Mouse (Mus musculus): Measurements from ENCODE around the gene Gp5. TPM values are rescaled to one million over a fixed set of nuclear protein-coding genes. Genes with fewer than 3 reads are reported as not detected.
A peak's percentile ranks its signal among the peaks of the same experiment; 100 is the strongest.
"Not testable (repeated sequence)": the region's sequence is repeated elsewhere in the genome, so short reads cannot be mapped to it uniquely, and the experiment has no call there.

Gene Gp5
- 3.5 and 4.4 TPM in 2 replicates for polyA plus RNA-seq (2015; fragmentation: Nextera tagmentation; extraction: Ambion mirVana)

DNA sequence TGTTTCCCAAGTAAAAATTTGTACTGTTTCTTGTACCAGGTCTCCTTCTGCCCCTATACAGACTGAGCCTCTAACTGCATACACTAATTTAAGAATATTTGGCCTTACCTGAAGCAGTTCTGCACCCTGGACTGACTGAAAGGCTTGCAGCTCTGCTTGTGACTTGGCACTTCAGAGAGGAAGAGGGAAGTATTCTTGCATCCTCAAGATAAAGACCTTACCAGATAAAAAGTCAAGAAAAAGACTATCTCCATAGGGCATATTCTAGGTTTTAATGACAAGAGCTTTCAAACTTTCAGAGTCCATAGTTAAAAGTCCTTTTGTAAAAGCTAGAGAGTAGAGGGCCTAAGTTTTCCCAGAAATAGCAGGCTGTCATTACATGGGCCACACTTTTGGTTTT is at the start of gene Gp5:
Gene Gp5 (minus strand): TSS at position 133 of the 400 bp plus-strand sequence.
- H3K27ac ChIP-seq (ENCODE audit: low read length), result no peak within 1 kb of the TSS
- no peak for ATAC-seq
- H3K9me3 ChIP-seq (ENCODE audit: low read length), result no peaks in the 10 kb centered on the region
- peaks cover 16% of the 10 kb centered on the region; the same call in 1 of the 2 replicates for H3K4me1 ChIP-seq (ENCODE audit: insufficient read depth, low read depth, low read length)
- no peak for TF ChIP-seq CTCF (IDR thresholded peaks at IDR 0.05)
- no peak for TF ChIP-seq EP300 (IDR thresholded peaks at IDR 0.05)
- peaks cover 29% of the 10 kb centered on the region; the same call in 1 of the 2 replicates for H3K27me3 ChIP-seq (replicated peaks; ENCODE audit: insufficient read depth, low read length)
- no peak within 1 kb of the TSS for H3K9ac ChIP-seq (replicated peaks; ENCODE audit: low read depth)
- peak within 1 kb of the TSS; percentile 93 for H3K4me2 ChIP-seq (replicated peaks; ENCODE audit: low read depth, low read length)
- no peaks in the 10 kb centered on the region for H3K36me3 ChIP-seq (ENCODE audit: insufficient read depth, low read length)
- H3K4me3 ChIP-seq (ENCODE audit: low read depth, low read length), result peak within 1 kb of the TSS; percentile 51; the same call in 1 of the 2 replicates
- no peak for DNase-seq (ENCODE audit: low spot score)

DNA sequence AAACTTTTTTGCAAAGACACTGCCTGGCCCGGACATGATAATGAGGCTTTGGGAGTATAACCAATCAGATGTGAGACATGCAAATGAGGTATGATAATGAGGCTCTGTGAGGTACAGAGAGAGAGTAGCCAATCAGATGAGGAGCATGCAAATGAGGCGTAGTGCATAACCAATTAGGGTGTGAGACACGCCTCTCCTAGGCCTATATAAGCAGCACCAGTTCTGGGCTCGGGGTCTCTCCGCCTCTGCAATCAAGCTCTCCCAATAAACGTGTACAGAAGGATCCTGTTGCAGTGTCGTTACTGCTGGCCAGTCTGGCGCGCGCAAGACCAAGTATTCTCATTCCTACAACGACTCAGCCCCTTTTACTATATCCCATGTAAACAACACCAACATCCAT is 42.9 kb upstream of the Gp5 start:
- not testable (repeated sequence) for H3K27me3 ChIP-seq (replicated peaks; ENCODE audit: insufficient read depth, low read length); H3K27ac ChIP-seq (ENCODE audit: low read length); H3K4me1 ChIP-seq (ENCODE audit: insufficient read depth, low read depth, low read length); H3K36me3 ChIP-seq (ENCODE audit: insufficient read depth, low read length); H3K4me2 ChIP-seq (replicated peaks; ENCODE audit: low read depth, low read length); ATAC-seq; H3K9me3 ChIP-seq (ENCODE audit: low read length); H3K9ac ChIP-seq (replicated peaks; ENCODE audit: low read depth); H3K4me3 ChIP-seq (ENCODE audit: low read depth, low read length); DNase-seq (ENCODE audit: low spot score)
- WGBS, result 94% methylated on average over 10 of the region's 11 CpGs

DNA sequence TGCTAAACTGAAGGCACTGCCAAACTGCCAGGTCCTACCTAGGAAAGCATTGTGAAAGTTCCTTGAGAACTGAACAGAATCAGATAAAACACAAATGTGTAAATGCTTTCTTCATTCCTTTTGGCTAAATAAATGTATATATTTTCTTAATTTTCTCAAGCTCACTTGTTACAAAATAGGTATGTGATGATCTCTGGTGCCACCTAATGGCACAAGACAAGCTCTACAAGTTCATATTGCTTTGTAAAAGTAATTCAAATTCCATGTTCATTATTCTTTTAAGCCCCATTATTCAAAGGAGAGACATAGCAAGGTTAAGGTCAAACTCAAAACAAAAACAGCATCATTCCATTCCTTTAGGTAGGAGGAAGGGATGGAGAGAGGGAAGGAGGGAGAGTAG is 3.7 kb upstream of the Gp5 start:
- Histone ChIP-seq H3K4me2 (replicated peaks; ENCODE audit: low read depth, low read length) (no peak overlapping the region), H3K9ac (replicated peaks; ENCODE audit: low read depth) (no peak overlapping the region), H3K9me3 (ENCODE audit: low read length) (no peaks in the 10 kb centered on the region), H3K27ac (ENCODE audit: low read length) (no peak overlapping the region), H3K4me3 (ENCODE audit: low read depth, low read length) (no peak overlapping the region), H3K27me3 (replicated peaks; ENCODE audit: insufficient read depth, low read length) (0 out of 2 replicates have a peak, but pooled peaks cover 8% of the 10 kb centered on the region), H3K36me3 (ENCODE audit: insufficient read depth, low read length) (no peaks in the 10 kb centered on the region), H3K4me1 (ENCODE audit: insufficient read depth, low read depth, low read length) (peaks cover 5% of the 10 kb centered on the region; the same call in 1 of the 2 replicates)
- TF ChIP-seq CTCF (IDR thresholded peaks at IDR 0.05) (peak; percentile 69), EP300 (IDR thresholded peaks at IDR 0.05) (no peak)
- DNase-seq (ENCODE audit: low spot score) (peak; percentile 65), ATAC-seq (no peak)

DNA sequence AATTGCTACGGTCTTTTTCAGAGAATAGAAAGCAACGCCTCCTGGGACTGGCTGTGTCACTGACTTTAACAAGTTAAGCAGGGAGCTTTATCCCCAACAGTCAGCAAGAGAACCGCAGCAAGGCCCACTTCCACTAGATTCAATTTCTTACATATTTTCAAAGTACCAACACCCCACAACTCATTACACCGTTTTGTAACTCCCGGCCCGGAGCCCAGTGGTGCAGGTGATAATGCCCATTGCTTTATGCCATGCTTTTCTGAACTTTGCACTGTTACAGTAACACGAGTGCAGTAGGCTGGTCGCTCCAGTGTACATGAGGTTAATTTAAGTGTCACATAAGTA is 436 bp downstream of the Gp5 start:
- Histone ChIP-seq H3K27me3 (replicated peaks; ENCODE audit: insufficient read depth, low read length) (peaks cover 29% of the 10 kb centered on the region; the same call in 1 of the 2 replicates), H3K4me3 (ENCODE audit: low read depth, low read length) (no peak overlapping the region), H3K9ac (replicated peaks; ENCODE audit: low read depth) (no peak overlapping the region), H3K9me3 (ENCODE audit: low read length) (no peaks in the 10 kb centered on the region), H3K27ac (ENCODE audit: low read length) (no peak overlapping the region), H3K4me2 (replicated peaks; ENCODE audit: low read depth, low read length) (no peak overlapping the region), H3K4me1 (ENCODE audit: insufficient read depth, low read depth, low read length) (peaks cover 16% of the 10 kb centered on the region; the same call in 1 of the 2 replicates), H3K36me3 (ENCODE audit: insufficient read depth, low read length) (no peaks in the 10 kb centered on the region)
- TF ChIP-seq CTCF (IDR thresholded peaks at IDR 0.05) (no peak), EP300 (IDR thresholded peaks at IDR 0.05) (no peak)
- ATAC-seq, result 0 out of 2 replicates have a peak, but pooled peaks have one; percentile 11
- no peak for DNase-seq (ENCODE audit: low spot score)
- 59% methylated on average over 8 of the region's 8 CpGs for WGBS

DNA sequence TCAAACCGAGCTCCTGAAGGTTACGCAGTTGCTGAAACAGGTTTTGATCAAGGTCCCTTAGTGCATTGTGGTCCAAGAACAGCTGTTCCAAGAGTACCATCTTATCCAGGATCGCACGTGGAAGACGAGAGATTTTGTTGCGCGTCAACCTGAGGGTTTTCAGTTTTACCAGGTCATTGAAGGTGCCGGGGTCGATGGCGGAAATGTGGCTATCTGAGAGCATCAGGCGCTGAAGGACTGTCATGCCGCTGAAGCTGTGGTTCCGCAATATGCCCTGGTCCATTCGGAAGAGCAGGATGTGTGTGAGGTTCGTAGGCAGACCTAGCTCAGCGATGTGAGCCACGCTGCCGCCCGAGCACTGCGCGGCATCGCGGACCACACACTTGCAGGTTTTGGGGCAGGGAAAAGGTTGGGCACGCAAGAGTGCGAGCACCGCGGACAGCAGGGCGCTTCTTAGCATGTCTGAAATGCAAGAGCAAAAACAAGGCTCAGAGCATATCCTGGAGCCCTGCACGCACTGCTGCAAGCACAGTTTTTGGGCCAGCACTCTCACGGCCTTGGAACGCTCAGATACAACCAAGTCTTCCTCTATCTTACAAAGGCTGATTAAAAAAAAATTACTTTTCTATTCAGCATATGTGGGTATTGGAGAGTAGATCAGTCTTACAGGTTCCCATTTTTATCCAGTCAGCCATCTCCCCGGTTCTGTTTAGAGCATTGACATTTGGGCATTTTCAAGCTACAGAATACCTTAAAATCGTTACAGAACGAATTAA is 996 bp downstream of the Gp5 start:
- Histone ChIP-seq H3K4me1 (ENCODE audit: insufficient read depth, low read depth, low read length) (peaks cover 16% of the 10 kb centered on the region; the same call in 1 of the 2 replicates), H3K9ac (replicated peaks; ENCODE audit: low read depth) (no peak overlapping the region), H3K27me3 (replicated peaks; ENCODE audit: insufficient read depth, low read length) (peaks cover 29% of the 10 kb centered on the region; the same call in 1 of the 2 replicates), H3K27ac (ENCODE audit: low read length) (no peak overlapping the region), H3K4me2 (replicated peaks; ENCODE audit: low read depth, low read length) (peak overlapping the region; percentile 93), H3K36me3 (ENCODE audit: insufficient read depth, low read length) (no peaks in the 10 kb centered on the region), H3K4me3 (ENCODE audit: low read depth, low read length) (peak overlapping the region; percentile 51), H3K9me3 (ENCODE audit: low read length) (no peaks in the 10 kb centered on the region)
- DNase-seq (ENCODE audit: low spot score), result no peak
- TF ChIP-seq CTCF (IDR thresholded peaks at IDR 0.05) (no peak), EP300 (IDR thresholded peaks at IDR 0.05) (no peak)
- 8% methylated on average over 34 of the region's 34 CpGs for WGBS
- ATAC-seq, result no peak

DNA sequence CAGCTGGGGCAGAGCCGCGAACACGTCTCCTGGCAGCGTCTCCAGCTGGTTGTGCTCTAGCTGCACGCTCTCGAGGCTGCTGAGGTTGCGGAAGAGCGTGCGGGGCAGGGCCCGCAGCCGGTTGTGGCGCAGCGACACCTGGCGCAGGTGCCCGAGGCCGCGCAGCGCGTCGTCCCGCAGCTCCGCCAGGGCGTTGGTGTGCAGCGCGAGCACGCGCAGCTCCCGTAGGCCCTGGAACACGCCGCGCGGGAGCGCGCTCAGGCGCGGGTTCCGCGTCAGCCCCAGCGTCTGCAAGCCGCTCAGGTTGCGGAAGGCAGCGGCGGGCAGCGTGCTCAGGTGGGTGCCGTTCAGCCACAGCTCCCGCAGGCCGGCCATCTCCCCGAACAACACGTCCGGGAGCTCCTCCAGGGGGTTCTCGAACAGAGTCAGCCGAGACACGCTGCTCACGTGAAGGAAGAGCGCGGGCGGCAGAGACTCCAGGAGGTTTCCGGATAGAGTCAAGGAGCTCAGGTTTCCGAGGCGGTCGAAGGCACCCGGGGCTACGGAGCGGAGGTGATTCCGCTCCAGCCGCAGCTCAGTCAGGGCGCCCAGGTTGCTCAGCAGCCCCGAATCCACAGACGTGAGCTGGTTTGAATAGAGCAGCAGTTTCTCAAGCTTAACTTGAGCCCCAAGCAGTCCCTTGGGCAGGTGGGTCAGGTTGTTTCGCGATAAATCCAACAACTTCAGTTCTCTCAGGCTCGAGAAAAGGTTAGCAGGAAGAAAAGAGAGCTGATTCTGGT is 1.8 kb downstream of the Gp5 start:
- TF ChIP-seq EP300 (IDR thresholded peaks at IDR 0.05) (no peak), CTCF (IDR thresholded peaks at IDR 0.05) (peak; percentile 44)
- Histone ChIP-seq H3K27me3 (replicated peaks; ENCODE audit: insufficient read depth, low read length) (peaks cover 29% of the 10 kb centered on the region; the same call in 1 of the 2 replicates), H3K4me3 (ENCODE audit: low read depth, low read length) (peak overlapping the region; percentile 51), H3K27ac (ENCODE audit: low read length) (no peak overlapping the region), H3K4me1 (ENCODE audit: insufficient read depth, low read depth, low read length) (peaks cover 16% of the 10 kb centered on the region; the same call in 1 of the 2 replicates), H3K9ac (replicated peaks; ENCODE audit: low read depth) (0 out of 2 replicates have a peak overlapping the region, but pooled peaks have one; percentile 23), H3K36me3 (ENCODE audit: insufficient read depth, low read length) (no peaks in the 10 kb centered on the region), H3K4me2 (replicated peaks; ENCODE audit: low read depth, low read length) (peak overlapping the region; percentile 93), H3K9me3 (ENCODE audit: low read length) (no peaks in the 10 kb centered on the region)
- DNase-seq (ENCODE audit: low spot score), result peak; percentile 58
- peak; percentile 65 for ATAC-seq
- 1% methylated on average over 70 of the region's 72 CpGs for WGBS

Data from lung, postnatal 0 days (tissue).